Mouse (Mus musculus) kidney, postnatal 10 days (tissue): ENCODE data around the gene Enc1.

Experiments
- DNase-seq: peaks from one replicate; pipeline ENCODE4 v3.0.0; 2021; ENCODE audit warnings: mixed read lengths

Enc1 gene

DNA sequence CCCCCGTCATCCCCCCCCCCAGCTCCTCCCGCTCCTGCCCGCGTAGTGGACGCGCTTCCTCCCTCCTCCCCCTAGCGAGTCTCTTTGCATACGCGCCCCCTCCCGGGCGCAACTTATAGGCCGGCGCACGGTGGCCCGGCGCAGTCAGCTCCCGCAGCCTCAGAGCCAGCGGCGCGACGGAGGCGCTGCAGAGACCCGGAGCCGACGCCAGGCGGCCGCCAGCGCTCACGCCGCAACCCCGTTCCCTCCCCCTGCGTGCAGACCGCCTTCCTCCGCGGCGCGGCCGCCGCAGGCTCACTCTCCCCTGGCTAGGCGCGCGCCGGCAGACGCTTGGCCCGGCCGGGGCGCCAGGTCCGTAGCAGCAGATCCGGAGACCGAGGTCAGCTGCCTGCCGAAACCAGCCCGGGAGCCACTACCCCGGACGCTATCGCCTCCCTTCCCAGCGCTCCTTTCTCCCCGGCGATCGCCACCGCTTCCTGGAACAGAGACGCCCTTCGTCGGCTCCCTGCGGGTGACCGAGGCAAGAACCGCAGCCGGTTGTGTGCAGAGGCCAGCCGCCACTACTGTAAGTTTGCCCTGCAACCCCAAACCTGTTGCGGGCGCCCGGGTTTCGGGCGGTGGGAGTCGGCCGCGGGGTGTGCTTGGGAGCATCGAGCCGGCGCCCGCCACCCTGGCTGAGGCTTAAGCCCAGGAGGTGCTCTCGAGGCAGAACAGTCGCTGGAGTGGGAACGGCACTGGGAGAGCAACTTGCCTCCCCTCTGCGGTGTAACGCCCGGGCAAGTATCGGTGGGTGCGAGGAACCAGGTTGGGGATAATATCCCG, at the start of gene Enc1:
TSS of gene Enc1 (plus strand) at position 141 of the 822 bp plus-strand sequence.
- peak; percentile 95 for DNase-seq

DNA sequence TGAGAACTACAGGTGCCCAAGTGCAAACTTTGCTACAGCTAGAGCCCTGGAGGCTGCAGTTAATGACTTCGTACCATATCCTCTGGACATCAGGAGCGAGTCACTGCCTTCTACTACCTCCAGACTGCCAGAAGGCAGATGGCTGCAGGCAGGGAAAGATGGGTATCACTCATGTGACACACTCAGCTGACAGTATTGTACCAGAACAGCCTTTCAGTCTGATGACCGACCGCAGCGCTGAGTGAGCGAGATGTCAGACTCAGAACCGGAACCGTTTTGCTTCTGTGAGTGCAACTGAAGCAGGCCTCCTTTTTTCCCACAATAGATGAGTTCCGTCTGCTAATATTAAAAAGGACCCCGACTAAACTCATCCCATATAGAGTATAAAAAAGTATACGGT, 48.3 kb upstream of the Enc1 start:
- DNase-seq = no peak

DNA sequence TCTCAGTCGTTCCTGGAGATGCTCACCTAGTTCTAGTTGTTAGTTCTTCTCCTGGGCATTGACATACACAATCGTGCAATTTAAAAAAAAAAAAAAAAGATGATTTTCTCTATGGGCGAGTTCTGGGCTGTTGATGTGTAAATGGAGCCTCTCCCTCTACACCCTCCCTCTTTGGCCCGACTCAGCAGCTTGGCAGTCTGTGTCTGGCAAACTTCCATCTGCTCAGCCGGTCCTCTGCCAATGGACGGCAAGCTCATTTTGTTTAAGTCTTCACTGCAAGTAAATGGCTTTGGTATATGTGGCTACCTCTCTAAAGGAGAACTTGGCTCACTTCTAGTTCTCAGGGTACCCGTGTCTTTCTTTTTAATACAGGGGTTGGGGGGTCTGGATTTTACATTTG, 47.5 kb upstream of the Enc1 start:
- DNase-seq = peak; percentile 78

DNA sequence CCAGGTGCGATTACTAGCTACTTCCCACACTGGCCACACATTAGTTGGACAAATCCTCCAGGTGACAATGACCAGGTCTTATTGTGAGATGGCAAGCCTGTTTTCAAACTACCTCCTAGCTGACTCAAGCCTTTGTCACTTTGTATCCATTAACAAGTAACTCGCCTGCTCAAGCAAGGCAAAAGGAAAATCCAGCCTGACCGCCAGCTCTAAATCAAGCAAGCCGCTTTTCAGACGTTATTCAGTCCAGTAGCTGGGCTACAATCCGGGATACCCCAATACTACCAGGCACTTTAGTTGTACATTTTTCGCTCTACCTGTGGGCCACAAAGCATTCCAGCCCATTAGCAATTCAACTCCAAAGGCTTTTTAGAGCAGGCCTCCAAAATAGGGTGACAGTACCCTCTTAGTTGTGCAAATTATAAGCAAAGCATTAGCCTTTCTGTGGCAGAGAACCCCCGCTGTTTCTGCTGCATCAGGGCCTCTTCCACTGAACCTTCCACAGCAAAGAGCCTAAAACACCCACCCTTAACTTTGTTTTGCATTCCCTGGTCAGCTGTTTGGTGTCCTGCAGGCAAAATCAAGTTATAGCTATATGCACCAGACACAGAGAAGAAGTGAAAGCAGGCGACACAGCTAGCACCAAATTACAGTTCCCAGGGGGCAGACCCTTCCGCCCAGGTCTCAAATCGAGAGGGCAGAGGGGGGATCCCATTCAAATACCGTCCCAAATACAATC, 44.5 kb upstream of the Enc1 start:
- DNase-seq = no peak

DNA sequence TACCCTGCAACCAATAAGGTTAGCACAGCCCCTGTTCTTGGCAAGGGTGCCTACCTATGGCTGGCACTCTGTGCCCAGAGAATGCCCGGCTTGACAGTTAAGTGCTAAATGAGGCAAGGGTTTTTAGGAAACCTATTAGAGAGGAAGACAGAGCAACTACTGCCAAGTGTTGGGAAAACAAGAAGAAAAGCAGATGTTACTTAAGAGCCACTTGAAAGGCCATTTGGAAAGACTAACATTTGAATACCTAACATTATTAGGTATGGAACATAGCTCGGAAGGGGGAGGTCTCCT, 44.0 kb upstream of the Enc1 start:
- no peak for DNase-seq

DNA sequence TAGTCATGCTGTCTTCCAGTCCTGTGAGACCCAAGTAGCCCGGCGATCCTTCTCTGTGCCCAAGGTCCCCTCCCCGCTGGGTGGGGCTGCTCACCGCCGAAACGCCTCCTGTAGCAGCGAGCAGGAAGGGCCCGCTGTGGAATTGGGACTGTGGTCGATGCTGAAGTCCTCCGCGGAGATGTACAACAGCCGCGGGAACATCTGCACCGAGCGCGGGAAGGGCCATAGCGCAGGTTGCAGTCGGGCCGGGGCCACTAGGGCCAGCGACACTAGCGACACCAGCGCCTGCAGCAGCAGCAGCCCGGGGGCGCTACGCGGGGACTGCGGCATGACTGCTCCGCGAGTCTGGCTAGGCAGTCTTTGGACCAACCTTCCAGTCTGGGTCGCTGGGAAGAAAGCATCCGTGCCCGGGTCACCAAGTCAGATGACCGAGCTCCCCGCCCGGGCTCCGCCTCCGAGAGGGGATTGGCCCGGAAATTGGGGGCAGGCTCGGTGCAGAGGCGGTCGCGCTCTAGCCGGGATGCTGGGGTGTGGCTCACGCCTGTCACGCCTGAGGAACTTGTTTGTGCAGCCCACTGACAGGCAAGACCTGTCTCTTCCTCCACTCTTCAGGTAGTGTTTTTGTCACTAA, 42.9 kb upstream of the Enc1 start, which contains the start of gene Hexb:
TSS of gene Hexb (minus strand) at position 426 of the 631 bp plus-strand sequence.
- peak; percentile 95 for DNase-seq

DNA sequence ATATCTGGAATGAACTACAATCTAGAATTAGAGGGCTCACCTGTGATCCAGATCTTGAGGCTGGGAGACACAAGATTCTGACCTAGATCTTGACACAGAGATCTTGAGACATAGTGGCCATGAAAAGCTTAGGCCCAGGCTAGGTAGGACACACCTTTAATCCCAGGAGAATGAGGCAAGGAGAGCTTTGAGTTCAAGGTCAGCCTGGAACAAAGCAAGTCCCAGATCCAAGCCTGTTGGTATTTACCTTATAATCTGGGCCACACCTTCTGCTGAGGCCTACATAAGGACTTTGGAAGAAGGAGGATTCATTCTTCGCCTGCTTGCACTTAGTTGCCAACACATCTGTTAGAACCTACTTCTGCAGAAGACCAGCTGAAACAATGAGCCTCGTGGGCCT, 41.8 kb upstream of the Enc1 start:
- no peak for DNase-seq

DNA sequence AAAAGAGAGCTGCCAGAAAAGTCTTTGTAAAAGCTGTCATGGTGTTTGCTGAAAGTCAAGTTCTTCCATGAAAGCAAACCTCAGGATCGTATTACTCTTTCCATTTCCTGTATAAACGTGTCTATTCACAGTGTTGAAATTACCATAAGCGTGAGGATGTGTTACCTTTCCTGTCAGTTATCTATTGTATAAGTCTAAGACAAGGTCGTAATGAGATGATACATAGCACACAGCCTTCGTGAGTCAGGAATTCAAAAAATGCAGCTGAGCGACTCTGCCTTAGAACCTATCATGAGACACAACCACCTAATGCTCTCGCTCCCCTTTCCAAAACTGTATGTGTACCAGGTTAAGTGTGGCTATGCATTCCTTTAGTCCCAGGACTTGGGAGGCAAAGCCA, 39.8 kb upstream of the Enc1 start:
- DNase-seq = no peak

DNA sequence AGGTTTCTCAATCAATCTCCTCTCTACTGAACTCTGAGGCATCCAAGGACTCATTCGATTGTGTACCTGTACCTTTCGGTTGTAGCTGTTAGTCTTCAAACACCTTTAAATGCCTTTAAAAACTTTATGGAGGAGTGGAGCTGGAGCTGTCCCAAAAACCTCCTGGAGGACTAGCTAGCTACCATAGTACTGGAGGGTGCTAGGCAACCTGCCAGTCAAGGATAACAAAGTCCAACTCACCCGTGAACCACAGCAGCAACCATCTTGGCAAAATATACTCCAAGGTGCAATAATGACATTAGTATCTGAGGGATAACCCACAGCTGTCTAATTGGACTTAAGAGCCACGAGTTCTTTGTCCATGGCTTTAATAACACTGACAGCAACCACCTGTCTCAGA, 39.0 kb upstream of the Enc1 start:
- no peak for DNase-seq

DNA sequence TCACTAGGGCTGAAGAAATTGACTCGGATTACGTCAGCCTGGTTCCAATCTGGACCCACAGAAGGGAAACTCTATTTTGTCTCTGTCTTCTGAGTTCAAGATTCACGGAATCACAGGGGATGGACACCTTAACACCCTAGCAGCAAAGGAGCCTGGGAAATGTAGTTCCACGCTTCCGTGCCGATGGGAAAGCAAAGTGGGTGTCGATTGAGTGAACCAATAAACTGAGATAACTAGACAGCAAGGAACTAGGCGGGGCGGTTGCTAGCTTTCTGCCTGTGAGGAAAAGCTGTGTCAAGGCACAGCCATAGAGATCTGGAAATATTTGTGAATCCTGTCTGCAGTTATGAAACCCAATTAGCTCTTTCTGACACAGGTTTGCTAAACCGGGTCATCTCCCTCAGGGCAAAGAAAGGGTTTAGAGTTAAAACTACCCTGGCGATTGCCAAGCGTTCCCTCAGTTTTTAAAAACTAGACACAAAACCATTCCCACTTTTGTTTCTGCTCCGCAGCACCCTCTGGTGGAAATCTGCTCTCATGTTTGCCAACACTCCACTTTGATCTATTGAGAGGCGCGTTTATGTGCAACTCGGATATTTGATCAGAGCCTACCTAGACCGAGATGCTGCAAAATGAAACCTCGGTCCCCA, 35.7 kb upstream of the Enc1 start:
- DNase-seq = peak; percentile 90

DNA sequence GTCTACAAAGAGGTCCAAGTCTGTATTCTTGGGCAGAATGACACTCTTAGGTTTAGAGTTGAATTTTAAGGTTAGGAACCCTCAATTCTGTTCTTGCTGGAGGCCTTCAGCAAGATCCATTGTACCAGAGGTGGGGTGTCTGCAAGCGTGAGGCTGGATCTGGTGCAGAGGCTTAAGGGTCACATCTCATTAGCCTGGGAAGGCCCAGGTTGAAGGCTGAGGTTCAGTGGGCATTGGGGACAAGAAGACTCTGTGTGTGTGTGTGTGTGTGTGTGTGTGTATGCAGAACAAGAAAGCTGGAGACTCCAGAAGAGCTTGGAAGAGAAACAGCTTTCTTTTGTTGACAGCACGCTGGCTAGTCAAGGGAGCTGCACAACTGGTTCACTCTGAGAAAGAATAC, 34.9 kb upstream of the Enc1 start:
- DNase-seq = no peak

DNA sequence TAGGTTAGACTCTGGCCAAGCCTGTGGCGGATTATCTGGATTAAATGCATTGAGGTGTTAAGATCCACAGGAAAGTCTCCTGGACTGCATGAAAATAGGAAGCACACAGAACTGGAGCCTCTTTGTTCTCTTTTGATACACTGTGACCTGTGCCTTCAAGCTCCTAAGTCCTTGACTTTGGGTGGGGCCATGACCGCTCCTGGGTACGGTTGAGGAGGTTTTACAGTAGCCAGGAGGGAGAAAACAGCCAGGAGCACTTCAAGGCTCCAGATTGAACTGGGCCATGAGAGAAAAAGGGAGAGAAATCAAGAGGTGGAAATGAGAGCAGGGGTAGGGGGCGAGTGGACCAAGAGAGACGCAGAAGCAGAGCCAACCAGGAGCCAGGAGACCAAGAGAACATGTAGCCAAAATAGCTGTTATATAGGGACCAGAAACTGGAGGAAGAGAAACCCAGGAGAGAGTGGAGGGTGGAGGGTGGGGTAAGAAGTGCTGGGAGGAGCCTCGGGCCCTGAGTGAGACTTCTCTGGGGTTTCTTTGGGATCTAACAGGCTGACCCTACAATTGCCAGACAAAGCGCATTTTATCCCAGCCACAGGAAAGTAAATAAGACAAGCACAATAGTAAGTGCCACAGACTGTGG, 33.3 kb upstream of the Enc1 start:
- DNase-seq = no peak

DNA sequence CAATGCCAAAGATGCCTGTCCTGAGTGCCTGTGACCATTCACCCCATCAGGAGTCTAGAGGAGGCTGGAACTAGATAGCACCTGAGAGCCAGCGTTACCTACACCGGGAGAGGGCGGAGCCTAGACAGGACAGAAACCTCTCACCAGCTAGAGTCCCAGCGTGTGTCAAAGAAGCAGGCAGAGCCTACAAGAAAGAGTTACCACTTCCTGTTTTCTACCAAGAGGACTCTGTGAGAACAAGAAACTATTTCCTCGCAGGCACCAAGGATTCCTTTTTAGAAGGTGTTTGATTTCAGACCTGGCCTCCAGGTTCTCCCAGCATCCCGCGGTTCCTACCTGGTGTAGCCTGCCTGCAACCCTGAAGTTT, 32.8 kb upstream of the Enc1 start:
- no peak for DNase-seq

DNA sequence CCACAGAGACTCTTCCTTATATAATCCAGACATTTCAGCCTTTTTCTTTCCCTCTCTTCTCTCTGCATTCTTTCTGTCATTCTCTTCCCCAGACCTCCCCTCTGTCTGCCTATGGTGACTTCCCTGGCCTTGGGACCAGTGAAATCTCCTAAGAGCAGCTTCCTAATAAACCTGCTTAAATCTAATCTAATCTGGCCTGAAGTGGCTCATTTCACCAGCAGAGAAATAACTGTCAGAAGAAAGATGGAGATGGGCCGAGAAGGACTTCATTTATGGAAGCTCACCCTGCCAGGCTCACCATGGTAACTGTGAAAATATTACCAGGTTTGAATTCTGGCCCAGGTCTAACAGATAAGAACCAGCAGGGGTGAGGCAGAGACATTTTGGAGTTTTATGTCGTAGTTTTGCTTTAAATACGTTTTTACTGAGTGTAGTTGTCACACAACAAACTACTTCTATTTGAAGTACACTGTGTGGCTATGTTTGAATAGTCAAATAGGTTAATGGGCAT, 32.4 kb upstream of the Enc1 start:
- DNase-seq = no peak

DNA sequence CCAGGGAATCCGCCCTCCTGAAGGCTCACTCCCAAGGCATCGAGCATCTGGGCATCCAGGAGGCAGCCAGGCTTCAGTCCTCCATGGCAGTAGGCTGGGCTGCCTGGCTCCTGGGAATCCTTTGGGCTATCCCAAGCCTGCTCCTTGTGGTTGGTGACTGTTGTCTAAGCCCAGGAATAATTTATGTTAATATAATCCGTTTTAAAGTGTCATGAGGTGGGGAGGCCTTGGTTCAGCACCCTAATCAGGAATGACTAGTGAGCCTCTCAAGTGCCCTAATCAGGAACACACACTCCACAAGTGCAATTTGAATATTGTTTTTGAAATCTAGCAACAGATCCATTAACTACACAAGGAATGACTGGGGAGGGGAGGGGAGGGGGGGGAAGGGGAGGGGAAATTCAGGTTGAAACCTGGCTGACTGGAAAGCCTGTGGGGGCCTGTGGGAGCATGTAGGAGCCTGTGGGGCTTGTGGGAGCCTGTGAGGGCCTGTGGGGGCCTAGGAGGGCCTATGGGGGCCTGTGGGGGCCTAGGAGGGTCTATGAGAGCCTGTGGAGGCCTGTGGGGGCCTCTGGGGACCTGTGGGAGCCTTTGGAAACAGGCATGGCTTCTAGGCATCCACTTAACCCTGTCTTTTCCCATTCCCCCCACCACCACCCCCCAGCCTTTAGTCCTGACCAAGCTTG, 26.2 kb upstream of the Enc1 start:
- no peak for DNase-seq

DNA sequence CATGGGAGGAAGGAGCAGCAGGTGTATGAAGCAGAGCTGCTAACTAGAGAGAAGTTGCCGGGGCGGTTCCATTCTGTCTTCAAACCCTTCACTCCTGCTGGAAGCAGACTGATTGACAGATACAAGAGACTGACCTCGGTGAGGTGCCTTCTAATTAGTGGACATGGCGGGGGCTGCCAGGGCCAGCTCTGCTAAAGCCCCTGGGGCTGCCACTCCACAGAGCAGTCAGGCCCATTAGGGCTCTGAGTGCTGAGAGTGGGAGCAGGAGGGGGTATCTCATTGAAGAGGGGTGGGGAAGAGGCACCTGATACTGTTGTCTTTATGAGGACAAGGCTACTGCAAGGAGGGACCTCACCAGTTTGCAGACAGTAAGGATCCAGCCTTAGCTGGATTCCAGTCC, 25.3 kb upstream of the Enc1 start:
- no peak for DNase-seq

DNA sequence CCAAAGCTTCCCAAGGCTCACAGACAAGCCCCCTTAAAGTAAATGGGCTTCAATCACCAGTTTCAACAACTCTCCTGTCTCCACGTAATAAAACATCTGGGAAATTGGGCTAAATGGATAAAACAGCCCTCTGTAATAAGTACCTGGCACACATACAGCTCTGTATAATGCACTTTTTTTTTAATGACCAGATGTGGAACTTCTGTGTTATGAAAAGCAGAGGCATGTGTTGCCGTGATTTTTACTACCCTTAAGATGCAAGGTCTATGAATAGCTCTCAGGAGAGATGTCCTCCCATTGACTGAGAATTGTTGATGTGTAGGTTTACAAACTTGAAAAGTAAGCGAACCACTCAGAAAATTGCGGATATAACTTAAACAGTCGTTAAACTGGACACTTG, 24.7 kb upstream of the Enc1 start:
- DNase-seq = no peak

DNA sequence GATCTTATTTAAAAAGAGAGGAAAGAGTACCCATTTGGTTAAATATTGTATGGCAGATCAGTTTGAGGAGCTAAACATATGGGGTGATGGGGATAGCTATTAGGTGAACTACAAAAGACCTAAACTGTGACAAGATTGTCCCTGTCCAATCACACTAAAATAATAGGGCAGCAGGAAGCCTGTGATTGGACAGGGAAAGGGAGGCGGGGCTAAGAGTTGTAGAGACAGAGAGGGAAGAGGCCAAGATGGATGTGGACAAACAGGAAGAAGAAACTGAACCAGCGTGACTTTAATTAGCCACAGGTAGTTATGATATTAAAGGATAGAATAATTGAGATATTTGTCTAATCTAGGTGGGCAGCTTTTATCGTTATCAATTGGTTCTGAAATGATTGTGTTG, 20.9 kb upstream of the Enc1 start:
- DNase-seq = no peak

DNA sequence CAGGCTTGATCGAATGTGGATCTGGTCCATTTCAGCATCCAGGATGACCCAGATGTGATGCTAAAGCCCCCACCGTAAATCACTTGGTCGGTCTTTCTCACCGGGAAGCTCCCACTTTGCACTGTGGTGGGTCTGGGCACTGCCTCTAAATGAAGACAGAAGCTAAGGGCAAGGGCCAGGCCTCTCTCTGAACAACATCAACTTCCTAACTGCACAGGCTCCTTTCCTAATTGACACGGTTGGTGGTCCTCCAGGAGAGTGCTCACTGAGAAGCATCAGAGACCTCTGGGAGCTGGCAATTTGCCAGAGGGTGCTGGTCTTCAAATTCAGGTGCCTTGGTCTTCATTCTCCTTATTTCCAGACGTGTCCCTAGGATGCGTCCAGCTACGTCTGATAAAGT, 17.0 kb upstream of the Enc1 start:
- no peak for DNase-seq

DNA sequence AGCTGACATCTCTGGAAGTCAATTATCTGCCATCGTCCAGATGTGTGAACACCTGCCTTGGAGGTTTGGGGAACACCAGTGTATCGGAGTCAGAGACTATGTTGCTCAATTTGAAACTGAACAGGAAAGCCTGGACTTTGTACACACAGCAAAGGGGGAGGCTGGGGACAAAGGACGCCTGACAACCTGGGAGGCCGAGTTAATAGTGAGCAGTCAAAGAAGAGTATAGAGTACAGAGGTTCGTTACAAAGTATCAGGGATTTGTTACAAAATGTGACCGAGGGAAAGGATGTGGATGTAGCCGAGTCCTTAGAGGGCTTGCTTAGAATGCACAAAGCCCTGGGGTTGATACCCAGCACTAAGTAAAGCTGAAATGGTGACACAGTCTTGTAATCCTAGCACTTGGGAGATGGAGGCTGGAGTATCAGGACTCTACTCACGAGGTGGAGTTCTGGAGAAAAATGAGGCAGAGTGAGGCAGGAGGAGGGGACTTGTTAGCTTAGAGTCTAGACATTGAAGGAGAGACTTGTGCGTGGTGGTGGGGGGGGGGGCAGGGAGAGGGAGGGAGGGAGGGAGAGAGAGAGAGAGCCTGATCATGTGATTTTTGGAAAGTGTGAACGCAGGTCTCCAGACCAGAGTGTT, 16.4 kb upstream of the Enc1 start:
- DNase-seq = peak; percentile 49

DNA sequence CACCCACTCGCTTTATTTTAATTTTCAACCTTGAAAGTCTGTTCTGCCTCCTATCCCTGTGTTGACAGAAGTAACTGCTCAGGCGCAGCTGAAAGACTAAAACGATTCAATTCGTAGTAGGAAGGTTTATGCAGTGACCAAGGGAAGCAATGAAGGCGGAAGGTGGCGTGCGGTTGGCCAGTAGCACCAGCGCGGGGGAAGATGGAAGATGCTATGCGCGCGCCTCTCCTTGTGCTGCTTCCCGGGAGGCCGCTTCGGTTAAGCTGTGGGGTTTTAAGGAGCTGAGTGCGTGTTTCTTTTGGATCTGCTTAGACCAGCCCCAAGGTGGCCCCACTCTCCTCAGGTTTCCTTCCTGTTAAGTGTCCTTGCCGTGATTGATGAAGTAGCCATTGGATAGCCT, 15.8 kb upstream of the Enc1 start:
- no peak for DNase-seq

DNA sequence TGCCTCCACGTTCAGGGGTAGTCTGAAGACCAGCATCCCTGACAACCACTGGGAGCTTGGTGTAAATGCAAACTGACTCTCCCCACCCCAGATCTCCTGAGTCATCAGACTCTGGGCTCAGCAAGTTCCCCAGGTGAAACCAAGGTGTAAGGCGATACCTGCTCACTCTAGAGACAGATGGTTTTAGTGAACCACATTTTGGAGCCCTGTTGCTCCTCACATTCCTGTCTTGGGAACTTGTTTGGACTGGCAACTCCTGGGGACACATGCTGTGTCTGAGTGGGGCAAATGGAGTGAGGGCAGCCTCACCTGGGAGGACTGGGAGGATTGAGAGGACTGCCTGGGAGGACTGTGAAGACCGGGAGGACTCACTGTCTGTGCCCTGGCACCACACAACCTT, 13.1 kb upstream of the Enc1 start:
- no peak for DNase-seq
